Mouse (Mus musculus): ENCODE results near the gene Tmed5. TPM values are rescaled to one million over a fixed set of nuclear protein-coding genes. Genes with fewer than 3 reads are reported as not detected.
"Not testable (repeated sequence)": the region's sequence is repeated elsewhere in the genome, so short reads cannot be mapped to it uniquely, and the experiment has no call there.

Gene Tmed5
- polyA plus RNA-seq, 1 experiment from 2014 or later = 30.5 TPM

GRCm38 (mm10) chr5:108092731-108093130 is 39.7 kb downstream of the Tmed5 start:
- H3K27ac ChIP-seq (ENCODE audit: poor library complexity, severe bottlenecking); H3K4me3 ChIP-seq; H3K27me3 ChIP-seq (replicated peaks); H3K4me2 ChIP-seq; H3K9ac ChIP-seq; H3K9me3 ChIP-seq (replicated peaks); ATAC-seq (ENCODE audit: insufficient number of reproducible peaks, low FRiP score); H3K4me1 ChIP-seq (replicated peaks): not testable (repeated sequence)
- 96% methylated on average over 8 of the region's 8 CpGs for WGBS
- peaks cover 60% of the 10 kb centered on the region for H3K36me3 ChIP-seq

- no peaks in the 10 kb centered on the region for H3K4me1 ChIP-seq (replicated peaks)
- no peak overlapping the region for H3K4me3 ChIP-seq
- no peak overlapping the region for H3K27ac ChIP-seq (ENCODE audit: poor library complexity, severe bottlenecking)
- H3K4me2 ChIP-seq = no peak overlapping the region
- H3K36me3 ChIP-seq = peaks cover 55% of the 10 kb centered on the region
- no peak overlapping the region for H3K9ac ChIP-seq
- ATAC-seq (ENCODE audit: insufficient number of reproducible peaks, low FRiP score) = no peak
- H3K9me3 ChIP-seq (replicated peaks) = no peaks in the 10 kb centered on the region
- H3K27me3 ChIP-seq (replicated peaks) = no peaks in the 10 kb centered on the region
- 93% methylated on average over 2 of the region's 2 CpGs for WGBS
Measured at GRCm38 (mm10) chr5:108085440-108085839, 47.0 kb downstream of the Tmed5 start.

GRCm38 (mm10) chr5:108082380-108082779 is 50.0 kb downstream of the Tmed5 start:
- Histone ChIP-seq H3K4me2 (no peak overlapping the region), H3K9ac (no peak overlapping the region), H3K36me3 (peaks cover 47% of the 10 kb centered on the region), H3K4me3 (no peak overlapping the region), H3K9me3 (replicated peaks) (no peaks in the 10 kb centered on the region), H3K4me1 (replicated peaks) (no peaks in the 10 kb centered on the region), H3K27ac (ENCODE audit: poor library complexity, severe bottlenecking) (no peak overlapping the region), H3K27me3 (replicated peaks) (no peaks in the 10 kb centered on the region)
- WGBS = 46% methylated on average over 2 of the region's 2 CpGs
- ATAC-seq (ENCODE audit: insufficient number of reproducible peaks, low FRiP score) = no peak

- H3K4me3 ChIP-seq = no peak overlapping the region
- no peak overlapping the region for H3K4me2 ChIP-seq
- H3K36me3 ChIP-seq = peaks cover 53% of the 10 kb centered on the region
- no peaks in the 10 kb centered on the region for H3K27me3 ChIP-seq (replicated peaks)
- H3K9ac ChIP-seq = no peak overlapping the region
- 0 out of 2 replicates have a peak, but pooled peaks cover 2% of the 10 kb centered on the region for H3K9me3 ChIP-seq (replicated peaks)
- ATAC-seq (ENCODE audit: insufficient number of reproducible peaks, low FRiP score) = no peak
- no peaks in the 10 kb centered on the region for H3K4me1 ChIP-seq (replicated peaks)
- H3K27ac ChIP-seq (ENCODE audit: poor library complexity, severe bottlenecking) = no peak overlapping the region
Measured at GRCm38 (mm10) chr5:108079603-108080002, 52.8 kb downstream of the Tmed5 start.

- Histone ChIP-seq H3K4me3 (no peak overlapping the region), H3K9me3 (replicated peaks) (0 out of 2 replicates have a peak, but pooled peaks cover 2% of the 10 kb centered on the region), H3K36me3 (peaks cover 56% of the 10 kb centered on the region), H3K9ac (no peak overlapping the region), H3K27me3 (replicated peaks) (no peaks in the 10 kb centered on the region), H3K27ac (ENCODE audit: poor library complexity, severe bottlenecking) (no peak overlapping the region), H3K4me1 (replicated peaks) (no peaks in the 10 kb centered on the region), H3K4me2 (no peak overlapping the region)
- no peak for ATAC-seq (ENCODE audit: insufficient number of reproducible peaks, low FRiP score)
- 81% methylated on average over 6 of the region's 6 CpGs for WGBS
Measured at GRCm38 (mm10) chr5:108076833-108077540, 55.4 kb downstream of the Tmed5 start.

GRCm38 (mm10) chr5:108076241-108076640 is 56.2 kb downstream of the Tmed5 start:
- peaks cover 60% of the 10 kb centered on the region for H3K36me3 ChIP-seq
- no peak overlapping the region for H3K4me3 ChIP-seq
- H3K27me3 ChIP-seq (replicated peaks) = no peaks in the 10 kb centered on the region
- H3K4me1 ChIP-seq (replicated peaks) = no peaks in the 10 kb centered on the region
- no peak overlapping the region for H3K9ac ChIP-seq
- H3K4me2 ChIP-seq = no peak overlapping the region
- H3K9me3 ChIP-seq (replicated peaks) = 0 out of 2 replicates have a peak, but pooled peaks cover 2% of the 10 kb centered on the region
- ATAC-seq (ENCODE audit: insufficient number of reproducible peaks, low FRiP score) = no peak
- H3K27ac ChIP-seq (ENCODE audit: poor library complexity, severe bottlenecking) = no peak overlapping the region

GRCm38 (mm10) chr5:108072301-108072700 is 60.1 kb downstream of the Tmed5 start:
- 96% methylated on average over 1 of the region's 1 CpGs for WGBS
- Histone ChIP-seq H3K9ac (no peak overlapping the region), H3K27ac (ENCODE audit: poor library complexity, severe bottlenecking) (no peak overlapping the region), H3K9me3 (replicated peaks) (0 out of 2 replicates have a peak, but pooled peaks cover 2% of the 10 kb centered on the region), H3K4me2 (no peak overlapping the region), H3K36me3 (peaks cover 68% of the 10 kb centered on the region), H3K27me3 (replicated peaks) (no peaks in the 10 kb centered on the region), H3K4me3 (no peak overlapping the region), H3K4me1 (replicated peaks) (no peaks in the 10 kb centered on the region)
- no peak for ATAC-seq (ENCODE audit: insufficient number of reproducible peaks, low FRiP score)

GRCm38 (mm10) chr5:108065465-108066411 is 66.7 kb downstream of the Tmed5 start, which contains the start of gene Mtf2:
Gene Mtf2 (plus strand): TSS chr5:108065674.
- Histone ChIP-seq H3K4me1 (replicated peaks) (no peaks in the 10 kb centered on the region), H3K27ac (ENCODE audit: poor library complexity, severe bottlenecking) (peak within 1 kb of the TSS; percentile 97), H3K27me3 (replicated peaks) (no peaks in the 10 kb centered on the region), H3K9me3 (replicated peaks) (no peaks in the 10 kb centered on the region), H3K4me3 (peak within 1 kb of the TSS; percentile 94), H3K36me3 (peaks cover 17% of the 10 kb centered on the region), H3K4me2 (peak within 1 kb of the TSS; percentile 75), H3K9ac (peak within 1 kb of the TSS; percentile 98)
- under 1% methylated on average over 59 of the region's 59 CpGs for WGBS
- peak; percentile 98 for ATAC-seq (ENCODE audit: insufficient number of reproducible peaks, low FRiP score)

GRCm38 (mm10) chr5:108060413-108060812 is 72.0 kb downstream of the Tmed5 start:
- Histone ChIP-seq H3K9me3 (replicated peaks) (no peaks in the 10 kb centered on the region), H3K36me3 (no peaks in the 10 kb centered on the region), H3K27me3 (replicated peaks) (no peaks in the 10 kb centered on the region), H3K4me1 (replicated peaks) (no peaks in the 10 kb centered on the region), H3K4me3 (no peak overlapping the region), H3K27ac (ENCODE audit: poor library complexity, severe bottlenecking) (no peak overlapping the region), H3K9ac (no peak overlapping the region), H3K4me2 (no peak overlapping the region)
- 86% methylated on average over 9 of the region's 9 CpGs for WGBS
- ATAC-seq (ENCODE audit: insufficient number of reproducible peaks, low FRiP score) = no peak
